Mouse (Mus musculus) gastrocnemius, adult 8-10 months (tissue): ENCODE measurements around the gene Wee2. TPM values are rescaled to one million over a fixed set of nuclear protein-coding genes. Genes with fewer than 3 reads are reported as not detected.

Source experiments
- DNase-seq, 2 experiments: peaks; one replicate each; pipeline ENCODE4 v3.0.0; 2022; ENCODE audit warnings: low spot score in 2 of 2
- total RNA-seq, 4 experiments: library from RNA; stranded (reverse); gene quantifications; 2 replicates each; pipeline ENCODE4 v1.2.4; 2022

Wee2 gene
- total RNA-seq = not detected

- no peak for DNase-seq
Measured at GRCm38 (mm10) chr6:40438936-40439335, at the start of gene Wee2. Gene Wee2, plus strand, starts transcription at chr6:40439088.

GRCm38 (mm10) chr6:40390975-40391374 is 47.9 kb upstream of the Wee2 start:
- DNase-seq = no peak

- no peak for DNase-seq
Measured at GRCm38 (mm10) chr6:40393213-40393612, 45.7 kb upstream of the Wee2 start.

GRCm38 (mm10) chr6:40402031-40402430 is 36.9 kb upstream of the Wee2 start:
- DNase-seq = no peak

- no peak for DNase-seq
Measured at GRCm38 (mm10) chr6:40403640-40404285, 35.1 kb upstream of the Wee2 start.

- no peak for DNase-seq
Measured at GRCm38 (mm10) chr6:40411085-40411484, 27.8 kb upstream of the Wee2 start.

- DNase-seq = no peak
Measured at GRCm38 (mm10) chr6:40413046-40413445, 25.8 kb upstream of the Wee2 start.

DNA sequence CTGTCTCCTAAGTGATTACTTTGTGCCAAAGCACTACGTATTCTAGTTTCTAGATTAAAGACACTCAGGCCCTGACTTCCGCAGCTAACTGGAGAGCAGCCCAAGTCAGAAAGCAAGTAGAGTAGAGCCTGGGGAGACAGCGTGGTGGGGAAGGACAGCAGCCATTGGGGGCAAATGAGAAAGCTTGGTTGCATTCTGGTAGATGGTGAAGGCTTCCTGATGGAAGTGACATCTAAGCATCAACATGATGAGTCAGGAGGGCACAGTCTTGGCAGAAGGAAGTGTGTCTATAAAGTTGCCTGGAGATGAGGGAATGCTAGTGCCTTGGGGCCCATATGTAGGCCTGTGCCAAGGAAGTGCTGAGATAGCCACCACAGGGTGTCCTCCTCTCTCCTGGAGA is 25.3 kb upstream of the Wee2 start:
- no peak for DNase-seq

- no peak for DNase-seq
Measured at GRCm38 (mm10) chr6:40415799-40416198, 23.1 kb upstream of the Wee2 start.

DNA sequence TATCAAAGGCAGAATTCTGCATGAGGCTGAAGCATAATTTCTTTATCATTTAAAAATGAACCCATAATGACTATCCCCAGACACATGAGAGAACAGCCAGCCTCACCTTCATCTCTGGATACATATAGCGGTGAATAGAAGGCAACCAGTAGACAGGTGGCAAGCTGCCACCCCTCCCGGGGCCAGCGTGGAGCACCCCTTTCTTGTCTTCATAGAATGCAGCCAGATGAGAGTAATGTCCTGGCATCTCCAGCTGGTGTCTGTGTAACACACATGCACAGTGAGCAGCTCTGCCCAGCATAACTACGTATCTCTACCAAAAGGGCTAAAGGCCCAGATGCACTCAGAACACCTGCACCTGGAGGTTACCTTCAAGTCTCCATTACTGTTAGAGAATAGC is 20.5 kb upstream of the Wee2 start:
- no peak for DNase-seq

DNA sequence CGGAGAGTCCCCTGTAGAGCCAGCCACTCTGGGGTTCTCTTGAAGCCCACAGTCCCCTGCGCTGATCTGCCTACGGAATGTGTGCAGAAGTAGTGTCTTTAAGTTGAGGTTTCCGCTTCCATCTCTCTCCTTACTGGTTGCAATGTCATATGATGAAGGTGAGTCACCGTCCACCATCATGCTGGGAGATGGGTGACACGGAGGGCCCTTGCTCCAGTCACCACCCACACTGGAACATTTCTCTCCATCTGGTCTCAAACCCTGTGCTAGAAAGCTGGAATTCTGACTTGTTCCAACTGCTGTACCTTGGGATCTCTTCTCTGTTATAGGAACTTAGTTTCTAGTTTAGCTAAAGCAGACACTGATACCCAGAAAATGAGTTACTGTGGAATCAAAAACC is 17.8 kb upstream of the Wee2 start:
- DNase-seq = no peak

DNA sequence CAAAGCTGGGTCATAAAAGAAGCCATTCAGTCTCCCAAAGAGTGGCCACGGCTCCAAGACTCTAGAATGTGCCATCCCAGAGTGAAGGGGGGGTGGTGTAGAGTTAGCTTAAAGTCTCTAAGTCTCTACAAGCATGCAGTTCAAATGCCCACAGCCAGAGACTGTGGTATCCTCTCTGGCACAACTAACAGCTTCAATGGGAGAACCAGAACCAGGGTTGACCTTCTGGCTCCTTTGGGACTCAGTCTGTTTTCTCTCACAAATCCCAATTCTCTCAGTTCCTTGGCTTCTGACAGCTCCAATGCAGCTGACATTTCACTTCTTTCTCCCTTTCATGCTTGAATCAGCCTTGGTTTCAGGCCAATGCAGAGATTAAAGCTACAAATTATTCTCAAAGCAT is 15.9 kb upstream of the Wee2 start:
- no peak for DNase-seq

DNA sequence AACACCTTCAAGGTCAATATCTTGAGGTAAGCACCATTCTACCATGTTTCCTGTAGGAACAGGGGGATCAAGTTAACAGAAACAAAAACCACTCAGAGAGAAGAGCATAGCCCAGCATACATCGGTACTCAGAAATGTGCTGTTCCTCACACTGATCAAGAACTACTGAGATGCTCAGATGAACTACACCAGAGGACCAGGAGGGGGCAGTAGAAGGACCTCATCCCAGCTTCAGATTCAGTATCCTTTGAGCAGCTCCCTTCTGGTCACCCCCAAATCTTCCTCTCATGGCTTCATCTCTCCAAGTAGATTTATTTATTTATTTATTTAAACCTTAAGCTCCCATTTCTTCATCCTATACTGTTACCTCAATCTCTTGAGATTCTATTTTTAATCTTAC is 15.1 kb upstream of the Wee2 start:
- no peak for DNase-seq

DNA sequence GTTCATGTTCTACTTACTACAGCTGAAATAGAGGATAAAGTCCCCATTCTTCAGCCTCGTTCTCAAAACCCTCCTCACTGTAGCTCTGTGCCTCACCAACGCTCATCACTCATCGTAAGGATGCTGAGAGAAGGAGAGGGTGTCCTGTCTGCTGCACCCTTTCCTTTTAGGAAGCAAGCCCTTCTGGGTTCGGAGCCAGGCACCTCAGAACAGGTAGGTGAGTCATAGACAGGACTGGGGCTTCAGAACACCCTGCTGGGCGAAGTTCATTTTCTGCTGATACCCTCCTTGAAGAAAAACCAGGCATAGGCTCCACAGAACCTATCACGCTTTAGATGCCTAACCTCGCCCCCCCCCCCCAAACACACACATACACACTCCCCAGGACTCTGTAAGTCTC is 11.4 kb upstream of the Wee2 start:
- no peak for DNase-seq

DNA sequence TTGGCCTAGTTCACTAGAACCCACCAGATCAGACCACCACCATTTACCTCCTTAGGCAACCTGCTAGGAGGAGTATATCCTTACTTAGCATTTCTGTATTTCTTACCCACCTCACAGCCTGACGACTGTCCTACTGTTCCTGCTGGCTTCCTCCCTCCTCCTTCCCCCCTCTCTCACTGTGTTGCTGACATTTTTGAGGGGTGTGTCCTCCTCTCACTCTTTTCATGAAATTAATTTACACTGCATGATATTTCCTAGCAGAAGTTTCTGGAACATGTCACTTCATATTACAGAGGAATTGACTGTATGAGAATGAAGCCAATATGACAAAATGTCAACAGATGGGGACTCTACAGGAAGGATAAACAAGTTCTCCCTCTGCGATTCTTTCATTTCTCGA is 10.2 kb upstream of the Wee2 start:
- DNase-seq = no peak

- no peak for DNase-seq
Measured at GRCm38 (mm10) chr6:40429521-40429931, 9.4 kb upstream of the Wee2 start.

DNA sequence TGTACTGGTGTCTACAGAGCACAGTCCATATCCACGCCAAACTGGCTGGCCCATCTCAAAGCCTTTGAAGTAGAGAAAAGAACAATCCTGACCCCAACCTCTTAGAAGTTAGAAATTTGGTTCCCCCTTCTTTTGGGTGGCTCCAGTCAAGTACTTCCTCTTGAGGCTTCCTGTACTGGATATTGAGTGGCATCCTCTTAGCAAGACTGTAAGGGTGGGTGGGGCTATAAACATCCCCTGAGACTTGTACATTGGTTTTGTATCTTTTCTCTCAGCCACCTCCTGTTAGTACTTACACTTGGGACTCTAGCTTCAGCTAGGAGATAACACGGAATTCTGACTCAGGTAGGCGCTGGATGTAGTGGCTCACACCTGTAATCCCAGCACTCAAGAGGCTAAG is 8.6 kb upstream of the Wee2 start:
- DNase-seq = no peak

DNA sequence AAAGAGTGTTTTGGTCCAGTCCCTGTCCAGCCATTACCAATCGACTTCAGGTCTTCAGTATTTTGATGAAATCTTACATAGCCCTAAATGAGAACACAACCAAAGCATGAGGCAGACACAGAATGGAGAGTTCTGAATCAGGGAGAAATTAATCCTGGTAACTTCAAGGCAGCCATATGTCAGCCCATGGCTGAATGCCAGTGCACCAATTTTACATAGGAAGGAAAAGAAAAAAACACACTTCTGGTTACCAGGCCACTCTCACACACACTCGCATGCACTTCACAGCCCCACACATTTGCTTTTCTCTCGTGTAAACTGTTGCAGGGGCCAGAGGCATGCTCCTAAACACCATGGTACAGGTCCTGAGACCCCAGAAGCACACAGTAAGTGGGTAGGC is 8.0 kb upstream of the Wee2 start:
- DNase-seq = no peak

DNA sequence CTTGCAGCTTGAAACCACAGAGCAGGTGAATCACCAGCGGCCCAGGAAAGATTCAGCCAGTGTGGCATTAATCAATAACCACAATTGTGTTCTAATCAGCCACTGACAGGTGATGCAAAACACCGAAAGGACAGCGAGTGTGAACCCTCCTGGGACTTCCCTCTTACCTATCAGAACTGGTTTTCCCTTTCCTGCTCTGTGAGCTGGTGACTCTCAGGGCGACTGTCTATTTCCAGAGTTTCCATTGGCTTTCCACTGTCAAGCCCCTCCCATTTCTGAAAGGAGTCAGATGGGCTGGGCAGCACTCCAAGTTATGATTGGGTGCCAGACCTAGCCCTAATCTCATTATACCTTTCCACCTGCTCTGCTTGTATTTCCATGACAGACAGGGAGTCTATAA is 7.5 kb upstream of the Wee2 start:
- DNase-seq = no peak

DNA sequence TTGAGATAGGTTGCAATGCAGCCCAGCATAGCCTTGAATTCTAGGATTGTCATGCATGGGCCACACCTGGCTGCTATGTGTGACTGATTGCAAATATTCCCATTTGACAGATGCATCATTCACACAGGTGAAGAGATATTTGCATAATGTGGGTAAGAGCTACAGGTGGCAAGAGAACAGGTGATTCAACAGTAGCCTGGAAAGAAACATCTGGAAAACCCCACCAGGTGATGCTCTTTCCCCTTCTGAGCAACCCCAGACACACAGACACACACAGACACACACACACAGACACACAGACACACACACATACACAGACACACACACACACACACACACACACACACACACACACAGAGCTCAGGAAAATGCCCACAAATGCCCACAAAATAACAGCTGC is 7.1 kb upstream of the Wee2 start:
- DNase-seq = no peak

GRCm38 (mm10) chr6:40432346-40433275 is 6.3 kb upstream of the Wee2 start:
- no peak for DNase-seq

DNA sequence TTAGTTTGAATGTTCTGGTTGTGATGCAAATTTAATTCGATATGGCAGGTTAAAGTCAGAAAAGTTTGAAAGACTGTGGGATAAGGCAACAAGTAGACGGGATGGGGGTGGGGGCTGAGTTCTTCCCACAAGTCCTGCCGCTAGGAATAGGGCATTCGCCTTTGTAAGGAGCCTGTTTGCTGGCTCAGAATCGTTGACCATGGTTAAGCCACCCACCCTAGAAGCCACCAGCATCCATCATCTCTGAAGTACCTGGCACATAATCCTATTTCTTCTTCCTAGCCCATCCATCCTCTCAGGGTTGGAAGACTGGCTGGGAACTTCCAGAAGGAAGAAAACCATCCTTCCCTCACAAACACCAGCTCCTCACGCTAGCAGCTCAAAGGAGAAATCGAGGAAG is 4.2 kb upstream of the Wee2 start:
- no peak for DNase-seq
